Mouse (Mus musculus) liver, embryonic 14.5 days (tissue): ENCODE measurements around the gene Gnat1.

ENCODE experiments used
- CTCF ChIP-seq: IDR thresholded peaks from 2 replicates; pipeline ENCODE4 v1.5.1; 2016; ENCODE audit warnings: antibody characterized with exemption, low read depth, control low read depth
- EP300 ChIP-seq: IDR thresholded peaks from 2 replicates; pipeline ENCODE4 v1.6.1; 2016; ENCODE audit warnings: antibody characterized with exemption, low read depth

DNA sequence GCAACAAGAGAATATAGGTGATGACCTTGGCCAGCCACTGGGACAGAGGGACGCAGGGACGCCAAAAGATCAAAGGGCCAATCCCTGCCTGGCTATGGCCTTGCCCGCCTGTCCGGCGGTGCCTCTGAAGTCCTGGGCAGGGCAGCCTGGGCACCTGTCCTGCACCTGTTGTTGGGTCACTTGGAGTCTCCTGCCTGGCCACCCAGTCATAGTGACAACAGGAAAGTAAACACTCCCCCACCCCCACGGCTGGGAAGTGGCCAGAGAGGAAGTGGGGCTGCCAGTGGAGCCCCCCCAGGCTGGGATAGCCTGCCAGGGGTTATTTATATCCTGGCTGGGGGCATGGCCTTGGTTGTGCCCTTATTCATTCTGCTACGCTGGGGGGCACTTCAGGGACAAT lies 15.1 kb upstream of the Gnat1 start:
- no peak for TF ChIP-seq CTCF
- TF ChIP-seq EP300 = no peak
